Mouse (Mus musculus) embryonic facial prominence, embryonic 11.5 days (tissue): ENCODE data around the gene Lingo3. TPM values are rescaled to one million over a fixed set of nuclear protein-coding genes. Genes with fewer than 3 reads are reported as not detected.

Experiments used
- ATAC-seq: fragments of 200-750 bp; cut with Nextera tagmentation; replicated peaks from 2 replicates; pipeline ENCODE4 v1.8.0; 2017; ENCODE audit warnings: low read depth; ENCODE audit not compliant: insufficient number of reproducible peaks, low FRiP score, low TSS enrichment
- DNase-seq: peaks from one replicate; pipeline ENCODE4 v3.0.0-alpha.2; 2015; ENCODE audit warnings: low spot score
- H3K27ac ChIP-seq: fragments of 300-500 bp; sonication (generic); replicated peaks from 2 replicates; pipeline ENCODE4 v1.5.1; 2014; ENCODE audit warnings: mild to moderate bottlenecking, low read depth, low read length, control low read depth
- H3K27me3 ChIP-seq: fragments of 300-500 bp; sonication (generic); 2 replicates; pipeline ENCODE4 v1.6.1; 2014; ENCODE audit warnings: mild to moderate bottlenecking, low read length, moderate library complexity, mixed read lengths; ENCODE audit not compliant: control insufficient read depth, insufficient read depth
- H3K36me3 ChIP-seq: fragments of 300-500 bp; sonication (generic); replicated peaks from 2 replicates; pipeline ENCODE4 v1.6.1; 2014; ENCODE audit warnings: low read depth, mild to moderate bottlenecking, low read length, moderate library complexity, mixed read lengths; ENCODE audit not compliant: control insufficient read depth, insufficient read depth
- H3K4me1 ChIP-seq: fragments of 300-500 bp; sonication (generic); 2 replicates; pipeline ENCODE4 v1.6.1; 2014; ENCODE audit warnings: low read length, mixed read lengths; ENCODE audit not compliant: control insufficient read depth, insufficient read depth
- H3K4me2 ChIP-seq: fragments of 300-500 bp; sonication (generic); 2 replicates; pipeline ENCODE4 v1.6.1; 2014; ENCODE audit warnings: low read depth, mild to moderate bottlenecking, control low read depth, low read length, moderate library complexity
- H3K4me3 ChIP-seq: fragments of 300-500 bp; sonication (generic); 2 replicates; pipeline ENCODE4 v1.5.1; 2014; ENCODE audit warnings: low read depth, low read length, control low read depth
- H3K9ac ChIP-seq: fragments of 300-500 bp; sonication (generic); replicated peaks from 2 replicates; pipeline ENCODE4 v1.6.1; 2014; ENCODE audit warnings: mild to moderate bottlenecking, control low read depth, low read length
- H3K9me3 ChIP-seq: fragments of 300-500 bp; sonication (generic); replicated peaks from 2 replicates; pipeline ENCODE4 v1.6.1; 2016; ENCODE audit warnings: mild to moderate bottlenecking, low read length, inconsistent platforms, mixed read lengths; ENCODE audit not compliant: control insufficient read depth
- WGBS: fragments of 180-500 bp; shearing (Covaris S2); extraction: QIAGEN DNeasy Blood & Tissue Kit; methylation state at CpG from one replicate; pipeline ENCODE4 v1.1.7; 2014; 5-methylcytosine and 5-hydroxymethylcytosine counted together
- polyA plus RNA-seq: library from polyadenylated mRNA; unstranded; fragments of >200 nt; fragmentation: Nextera tagmentation; extraction: Ambion mirVana; gene quantifications from 2 replicates; pipeline ENCODE4 v1.2.1, GENCODE M21; 2014

Gene Lingo3
- polyA plus RNA-seq, 1 experiment from 2014 or later = 0.67 TPM

- WGBS = under 1% methylated on average over 55 of the region's 58 CpGs
- H3K4me2 ChIP-seq = peak overlapping the region; percentile 99
- H3K4me3 ChIP-seq = peak overlapping the region; percentile 44
- no peaks in the 10 kb centered on the region for H3K9me3 ChIP-seq
- peaks cover 11% of the 10 kb centered on the region for H3K4me1 ChIP-seq
- DNase-seq = peak; percentile 82
- peak; percentile 51 for ATAC-seq
- H3K9ac ChIP-seq = peak overlapping the region; percentile 74
- peaks cover 5% of the 10 kb centered on the region for H3K27me3 ChIP-seq
- H3K27ac ChIP-seq = 0 out of 2 replicates have a peak overlapping the region, but pooled peaks have one; percentile 13
- H3K36me3 ChIP-seq = peaks cover 17% of the 10 kb centered on the region
Observed at GRCm38 (mm10) chr10:80807057-80807627, 36.7 kb downstream of the Lingo3 start.

GRCm38 (mm10) chr10:80806341-80807056 is 37.3 kb downstream of the Lingo3 start:
- 43% methylated on average over 34 of the region's 34 CpGs for WGBS
- peak overlapping the region; percentile 99 for H3K4me2 ChIP-seq
- no peak overlapping the region for H3K27ac ChIP-seq
- H3K27me3 ChIP-seq = peaks cover 5% of the 10 kb centered on the region
- H3K4me3 ChIP-seq = peak overlapping the region; percentile 44
- H3K9ac ChIP-seq = peak overlapping the region; percentile 74
- H3K4me1 ChIP-seq = peaks cover 11% of the 10 kb centered on the region
- no peak for DNase-seq
- no peaks in the 10 kb centered on the region for H3K9me3 ChIP-seq
- peaks cover 20% of the 10 kb centered on the region for H3K36me3 ChIP-seq
- no peak; the same call in 1 of the 2 replicates for ATAC-seq

GRCm38 (mm10) chr10:80805925-80806324 is 37.9 kb downstream of the Lingo3 start:
- H3K4me3 ChIP-seq = no peak overlapping the region
- peak; percentile 13; the same call in 1 of the 2 replicates for ATAC-seq
- WGBS = 20% methylated on average over 3 of the region's 3 CpGs
- peak; percentile 74 for DNase-seq
- H3K36me3 ChIP-seq = peaks cover 20% of the 10 kb centered on the region
- no peak overlapping the region for H3K4me2 ChIP-seq
- H3K4me1 ChIP-seq = peaks cover 11% of the 10 kb centered on the region
- no peak overlapping the region for H3K27ac ChIP-seq
- H3K9ac ChIP-seq = no peak overlapping the region
- no peaks in the 10 kb centered on the region for H3K9me3 ChIP-seq
- peaks cover 5% of the 10 kb centered on the region for H3K27me3 ChIP-seq

GRCm38 (mm10) chr10:80805322-80805721 is 38.5 kb downstream of the Lingo3 start:
- Histone ChIP-seq H3K4me3 (no peak overlapping the region), H3K4me2 (no peak overlapping the region), H3K27ac (no peak overlapping the region), H3K36me3 (peaks cover 20% of the 10 kb centered on the region), H3K4me1 (peaks cover 11% of the 10 kb centered on the region), H3K27me3 (peaks cover 5% of the 10 kb centered on the region), H3K9ac (no peak overlapping the region), H3K9me3 (no peaks in the 10 kb centered on the region)
- no peak for ATAC-seq
- no peak for DNase-seq
- 78% methylated on average over 5 of the region's 5 CpGs for WGBS

GRCm38 (mm10) chr10:80804916-80805315 is 38.9 kb downstream of the Lingo3 start, which contains the start of gene Amh:
Gene Amh (plus strand): TSS chr10:80805243.
- H3K9me3 ChIP-seq = no peaks in the 10 kb centered on the region
- H3K36me3 ChIP-seq = peaks cover 20% of the 10 kb centered on the region
- no peak for DNase-seq
- H3K4me3 ChIP-seq = no peak within 1 kb of the TSS
- no peak within 1 kb of the TSS for H3K9ac ChIP-seq
- peaks cover 5% of the 10 kb centered on the region for H3K27me3 ChIP-seq
- H3K27ac ChIP-seq = no peak within 1 kb of the TSS
- ATAC-seq = no peak
- H3K4me1 ChIP-seq = peaks cover 11% of the 10 kb centered on the region
- 64% methylated on average over 6 of the region's 6 CpGs for WGBS
- H3K4me2 ChIP-seq = no peak within 1 kb of the TSS

- no peak overlapping the region for H3K9ac ChIP-seq
- H3K4me2 ChIP-seq = no peak overlapping the region
- peaks cover 11% of the 10 kb centered on the region for H3K4me1 ChIP-seq
- WGBS = 100% methylated on average over 2 of the region's 2 CpGs
- H3K9me3 ChIP-seq = no peaks in the 10 kb centered on the region
- peaks cover 5% of the 10 kb centered on the region for H3K27me3 ChIP-seq
- ATAC-seq = no peak
- H3K36me3 ChIP-seq = peaks cover 20% of the 10 kb centered on the region
- H3K27ac ChIP-seq = no peak overlapping the region
- no peak for DNase-seq
- no peak overlapping the region for H3K4me3 ChIP-seq
Observed at GRCm38 (mm10) chr10:80804340-80804739, 39.5 kb downstream of the Lingo3 start.

GRCm38 (mm10) chr10:80802996-80803395 is 40.8 kb downstream of the Lingo3 start:
- 97% methylated on average over 3 of the region's 3 CpGs for WGBS
- H3K36me3 ChIP-seq = peaks cover 20% of the 10 kb centered on the region
- H3K9me3 ChIP-seq = no peaks in the 10 kb centered on the region
- no peak overlapping the region for H3K27ac ChIP-seq
- ATAC-seq (no peak), DNase-seq (no peak)
- H3K4me1 ChIP-seq = peaks cover 9% of the 10 kb centered on the region
- no peak overlapping the region for H3K4me3 ChIP-seq
- H3K27me3 ChIP-seq = peaks cover 2% of the 10 kb centered on the region; the same call in 1 of the 2 replicates
- H3K9ac ChIP-seq = no peak overlapping the region
- no peak overlapping the region for H3K4me2 ChIP-seq
